Mouse (Mus musculus): ENCODE measurements around the gene Gjd3. TPM values are rescaled to one million over a fixed set of nuclear protein-coding genes. Genes with fewer than 3 reads are reported as not detected.

The Gjd3 gene
- total RNA-seq (2014; rRNA removed) (1.2 and 1.4 TPM in 2 replicates), polyA plus RNA-seq (2015; fragmentation: Nextera tagmentation; extraction: Ambion mirVana) (2.0 and 2.7 TPM in 2 replicates)

DNA sequence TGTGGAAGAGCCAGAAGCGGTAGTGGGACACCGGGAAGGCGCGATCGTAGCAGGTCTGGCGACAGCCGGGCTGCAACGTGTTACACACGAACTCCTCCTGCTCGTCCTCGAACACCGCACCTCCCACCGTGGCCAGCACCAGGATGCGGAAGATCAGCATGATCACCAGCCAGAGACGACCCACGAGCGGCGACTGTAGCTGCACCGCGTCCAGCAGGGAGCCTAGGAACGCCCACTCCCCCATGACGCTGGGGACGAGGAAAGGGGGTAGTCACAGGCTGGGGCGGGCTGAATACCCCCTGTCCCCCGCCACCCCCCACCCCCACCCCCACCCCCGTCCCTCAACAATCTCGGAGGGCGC lies at the start of gene Gjd3:
Gjd3 (minus strand) TSS at position 244 of the 361 bp plus-strand sequence.
- 5% methylated on average over 26 of the region's 28 CpGs for WGBS
- DNase-seq (no peak), ATAC-seq (no peak; the same call in 1 of the 2 replicates)
- H3K4me2 ChIP-seq (ENCODE audit: low read depth) = peak within 1 kb of the TSS; percentile 72
- no peaks in the 10 kb centered on the region for H3K27me3 ChIP-seq (ENCODE audit: insufficient read depth, low read length)
- no peaks in the 10 kb centered on the region for H3K36me3 ChIP-seq (ENCODE audit: insufficient read depth)
- H3K4me1 ChIP-seq (ENCODE audit: insufficient read depth) = no peaks in the 10 kb centered on the region; the same call in 1 of the 2 replicates
- H3K9me3 ChIP-seq (ENCODE audit: low read length) = no peaks in the 10 kb centered on the region
- TF ChIP-seq CTCF (IDR thresholded peaks at IDR 0.05; ENCODE audit: low read depth) = no peak
- H3K27ac ChIP-seq (ENCODE audit: low read depth, low read length) = peak within 1 kb of the TSS; percentile 86
- peak within 1 kb of the TSS; percentile 73 for H3K9ac ChIP-seq
- H3K4me3 ChIP-seq (ENCODE audit: low read depth, low read length) = peak within 1 kb of the TSS; percentile 69

DNA sequence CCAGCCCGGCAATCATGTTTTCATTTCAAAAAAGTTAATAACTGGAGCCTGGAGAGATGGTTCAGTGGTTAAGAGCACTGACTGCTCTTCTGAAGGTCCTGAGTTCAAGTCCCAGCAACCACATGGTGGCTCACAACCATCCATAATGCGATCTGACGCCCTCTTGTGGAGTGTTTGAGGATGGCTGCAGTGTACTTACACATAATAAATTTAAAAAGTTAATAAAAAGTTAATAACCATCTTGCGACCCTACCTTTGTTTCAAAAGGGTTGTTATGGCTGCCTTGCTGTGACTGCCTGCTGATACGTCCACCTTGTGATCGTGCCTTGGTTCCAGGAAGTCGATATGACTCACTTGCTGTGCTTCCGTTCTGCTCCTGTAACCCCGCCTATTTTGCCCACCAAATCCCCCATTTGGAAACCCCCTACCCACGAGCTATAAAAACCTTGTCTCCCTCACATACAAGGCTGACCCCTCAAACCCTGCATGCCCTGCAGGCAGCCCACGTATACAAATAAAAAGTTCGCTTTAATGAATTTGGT lies 44.2 kb upstream of the Gjd3 start:
- no peaks in the 10 kb centered on the region for H3K27me3 ChIP-seq (ENCODE audit: insufficient read depth, low read length)
- 88% methylated on average over 12 of the region's 12 CpGs for WGBS
- DNase-seq = no peak
- no peak overlapping the region for H3K4me3 ChIP-seq (ENCODE audit: low read depth, low read length)
- no peak overlapping the region for H3K4me2 ChIP-seq (ENCODE audit: low read depth)
- no peaks in the 10 kb centered on the region for H3K36me3 ChIP-seq (ENCODE audit: insufficient read depth)
- H3K9me3 ChIP-seq (ENCODE audit: low read length) = no peaks in the 10 kb centered on the region
- no peak for ATAC-seq
- H3K4me1 ChIP-seq (ENCODE audit: insufficient read depth) = no peaks in the 10 kb centered on the region
- H3K9ac ChIP-seq = no peak overlapping the region
- no peak overlapping the region for H3K27ac ChIP-seq (ENCODE audit: low read depth, low read length)
- TF ChIP-seq CTCF (IDR thresholded peaks at IDR 0.05; ENCODE audit: low read depth) = no peak

- no peak overlapping the region for H3K4me2 ChIP-seq (ENCODE audit: low read depth)
- ATAC-seq = no peak
- H3K27me3 ChIP-seq (ENCODE audit: insufficient read depth, low read length) = no peaks in the 10 kb centered on the region
- 90% methylated on average over 6 of the region's 6 CpGs for WGBS
- no peaks in the 10 kb centered on the region for H3K9me3 ChIP-seq (ENCODE audit: low read length)
- H3K36me3 ChIP-seq (ENCODE audit: insufficient read depth) = no peaks in the 10 kb centered on the region
- no peak overlapping the region for H3K9ac ChIP-seq
- TF ChIP-seq CTCF (IDR thresholded peaks at IDR 0.05; ENCODE audit: low read depth) = no peak
- no peak overlapping the region for H3K4me3 ChIP-seq (ENCODE audit: low read depth, low read length)
- no peak for DNase-seq
- no peak overlapping the region for H3K27ac ChIP-seq (ENCODE audit: low read depth, low read length)
- no peaks in the 10 kb centered on the region for H3K4me1 ChIP-seq (ENCODE audit: insufficient read depth)
These were observed 43.1 kb upstream of the Gjd3 start for GRCm38 (mm10) chr11:99025878-99026277.

DNA sequence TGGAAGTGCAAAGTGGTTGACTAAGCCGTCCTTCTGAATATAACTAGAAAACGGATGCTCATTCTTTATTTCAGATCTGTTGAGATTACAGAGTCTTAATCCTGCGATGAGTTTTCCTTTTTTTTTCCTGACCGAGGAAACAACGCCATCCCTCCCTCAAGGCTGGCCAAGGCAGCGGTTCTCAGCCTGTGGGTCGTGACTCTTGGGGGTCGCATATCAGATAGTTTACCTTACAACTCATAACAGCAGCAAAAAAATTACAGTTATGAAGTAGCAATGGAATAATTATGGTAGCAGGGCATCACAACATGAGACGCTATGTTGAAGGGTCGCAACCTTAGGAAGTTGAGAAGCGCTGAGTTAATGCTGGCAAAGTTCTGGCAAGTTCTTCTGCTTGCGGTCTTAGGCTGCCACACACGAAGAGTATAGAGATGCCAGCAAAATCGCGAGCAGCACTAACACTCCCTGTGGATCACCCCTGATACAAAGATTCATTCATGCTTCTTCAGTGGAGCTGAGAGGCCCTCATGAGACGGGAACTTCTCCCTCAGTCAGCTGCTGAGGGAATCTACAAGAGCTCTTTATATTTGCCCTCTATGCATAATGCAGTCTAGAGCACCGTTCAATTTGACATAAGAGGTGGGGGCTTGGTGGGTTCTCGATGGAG lies 41.8 kb upstream of the Gjd3 start:
- H3K27me3 ChIP-seq (ENCODE audit: insufficient read depth, low read length) = no peaks in the 10 kb centered on the region
- H3K4me3 ChIP-seq (ENCODE audit: low read depth, low read length) = peak overlapping the region; percentile 46
- DNase-seq (no peak), ATAC-seq (peak; percentile 17)
- peak overlapping the region; percentile 50 for H3K4me2 ChIP-seq (ENCODE audit: low read depth)
- TF ChIP-seq CTCF (IDR thresholded peaks at IDR 0.05; ENCODE audit: low read depth) = no peak
- no peaks in the 10 kb centered on the region for H3K9me3 ChIP-seq (ENCODE audit: low read length)
- H3K4me1 ChIP-seq (ENCODE audit: insufficient read depth) = no peaks in the 10 kb centered on the region
- WGBS = 47% methylated on average over 18 of the region's 18 CpGs
- H3K27ac ChIP-seq (ENCODE audit: low read depth, low read length) = peak overlapping the region; percentile 30; the same call in 1 of the 2 replicates
- H3K36me3 ChIP-seq (ENCODE audit: insufficient read depth) = no peaks in the 10 kb centered on the region
- H3K9ac ChIP-seq = peak overlapping the region; percentile 44

DNA sequence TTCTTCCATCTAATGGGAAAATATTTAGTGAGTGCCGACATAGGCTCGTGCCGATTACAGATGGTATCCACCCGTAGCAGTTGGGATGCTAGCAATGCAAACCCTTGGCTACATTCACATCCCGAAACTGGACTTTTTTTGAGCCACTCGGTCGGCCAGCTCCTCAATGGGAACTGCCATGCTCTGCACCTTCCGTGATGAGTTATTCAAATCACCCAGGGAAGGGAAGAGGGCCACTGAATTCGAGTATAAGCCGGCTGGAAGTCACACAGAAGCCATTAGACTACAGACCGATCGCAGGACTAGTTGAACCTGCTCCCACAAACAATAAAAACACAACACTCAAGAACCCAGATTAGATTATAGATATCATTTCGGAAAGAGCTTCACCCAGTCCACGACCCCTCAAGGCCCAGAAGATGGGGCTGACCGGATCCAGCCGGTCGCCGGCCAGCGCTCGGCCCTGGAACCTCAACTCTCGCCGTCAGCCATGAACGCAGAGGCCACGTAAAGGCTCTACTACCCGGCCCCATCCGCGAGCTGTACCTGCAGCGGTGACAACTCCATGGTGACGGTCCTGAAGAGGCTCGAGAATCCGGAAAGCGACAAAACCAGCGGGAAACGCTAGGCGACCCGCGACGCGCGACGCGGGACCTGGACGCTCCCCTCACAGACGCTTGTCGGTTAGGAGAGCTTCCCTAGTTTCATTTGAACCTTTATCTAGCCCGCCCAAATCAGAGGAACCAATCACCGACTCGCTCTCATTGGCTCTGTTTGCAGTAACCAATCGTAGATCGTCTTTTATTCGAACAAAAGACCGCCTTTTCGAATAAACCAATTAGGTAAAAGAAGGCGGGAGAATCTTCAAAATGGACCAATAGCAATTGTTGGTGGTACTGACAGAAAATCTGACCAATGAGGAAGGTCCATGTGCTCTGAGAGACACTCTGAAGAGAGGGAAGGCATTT lies 41.0 kb upstream of the Gjd3 start, which contains the start of gene Top2a:
Top2a (minus strand) TSS at position 690 of the 968 bp plus-strand sequence.
- DNase-seq (peak; percentile 100), ATAC-seq (peak; percentile 99)
- peak within 1 kb of the TSS; percentile 44 for H3K9ac ChIP-seq
- TF ChIP-seq CTCF (IDR thresholded peaks at IDR 0.05; ENCODE audit: low read depth) = no peak
- H3K27ac ChIP-seq (ENCODE audit: low read depth, low read length) = peak within 1 kb of the TSS; percentile 30; the same call in 1 of the 2 replicates
- H3K4me3 ChIP-seq (ENCODE audit: low read depth, low read length) = peak within 1 kb of the TSS; percentile 46
- H3K4me1 ChIP-seq (ENCODE audit: insufficient read depth) = no peaks in the 10 kb centered on the region
- H3K36me3 ChIP-seq (ENCODE audit: insufficient read depth) = no peaks in the 10 kb centered on the region
- no peaks in the 10 kb centered on the region for H3K9me3 ChIP-seq (ENCODE audit: low read length)
- H3K27me3 ChIP-seq (ENCODE audit: insufficient read depth, low read length) = no peaks in the 10 kb centered on the region
- WGBS = under 1% methylated on average over 54 of the region's 54 CpGs
- H3K4me2 ChIP-seq (ENCODE audit: low read depth) = peak within 1 kb of the TSS; percentile 69

- Histone ChIP-seq H3K4me2 (ENCODE audit: low read depth) (peak overlapping the region; percentile 69), H3K4me3 (ENCODE audit: low read depth, low read length) (peak overlapping the region; percentile 46; the same call in 1 of the 2 replicates), H3K9ac (0 out of 2 replicates have a peak overlapping the region, but pooled peaks have one; percentile 38), H3K27me3 (ENCODE audit: insufficient read depth, low read length) (no peaks in the 10 kb centered on the region), H3K27ac (ENCODE audit: low read depth, low read length) (no peak overlapping the region), H3K36me3 (ENCODE audit: insufficient read depth) (no peaks in the 10 kb centered on the region), H3K9me3 (ENCODE audit: low read length) (no peaks in the 10 kb centered on the region), H3K4me1 (ENCODE audit: insufficient read depth) (no peaks in the 10 kb centered on the region)
- WGBS = 3% methylated on average over 4 of the region's 4 CpGs
- DNase-seq (no peak), ATAC-seq (no peak)
- TF ChIP-seq CTCF (IDR thresholded peaks at IDR 0.05; ENCODE audit: low read depth) = no peak
These were observed 40.3 kb upstream of the Gjd3 start for GRCm38 (mm10) chr11:99023094-99023493.

All from forebrain, postnatal 0 days (tissue).